In the genomic region with DNA sequence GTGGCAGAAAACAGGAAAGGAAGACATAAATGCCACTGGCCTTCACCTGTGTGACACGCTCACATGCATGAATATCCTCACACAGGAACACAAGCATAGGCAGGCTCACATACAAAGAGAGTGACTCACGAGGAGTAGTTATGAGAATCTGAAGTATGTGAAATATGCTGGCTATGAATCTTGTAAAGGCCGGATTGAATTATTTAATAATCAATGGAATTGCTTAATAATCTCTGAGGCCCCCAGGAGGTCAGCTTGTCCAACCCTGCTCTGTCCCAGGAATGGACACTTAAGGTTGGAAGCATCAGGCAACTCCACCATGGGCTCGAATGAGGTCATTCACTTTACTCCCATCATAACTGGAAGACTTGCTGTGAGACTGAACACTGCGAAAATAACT, we compare ENCODE assay signal across 15 mouse cellular contexts.
"Had no signal": no experiment of that assay in that cellular context is flagged by ENCODE, and none has a peak within 500 bp of the region (broad histone marks: within the 10 kb centered on the region; RNA-seq: fewer than 3 reads in every experiment).

No protein-coding gene starts in this region.

- DNase-seq: kidney, postnatal 25 days; layer of hippocampus, adult 9-11 months; liver, embryonic 13.5 days; lung, adult 2 months; lung, postnatal 14 days; lung, postnatal 4 days; right cerebral cortex, postnatal 25 days; thymus, adult 2 months; thymus, postnatal 14 days; thymus, postnatal 4 days had no signal

- H3K9me3 ChIP-seq: liver, embryonic 13.5 days; midbrain, embryonic 15.5 days; neural tube, embryonic 12.5 days; neural tube, embryonic 15.5 days had no signal

- H3K27me3 ChIP-seq: liver, embryonic 13.5 days; midbrain, embryonic 15.5 days; neural tube, embryonic 12.5 days; neural tube, embryonic 15.5 days had no signal

- ATAC-seq: midbrain, embryonic 15.5 days had no signal

- H3K36me3 ChIP-seq: liver, embryonic 13.5 days; midbrain, embryonic 15.5 days; neural tube, embryonic 12.5 days; neural tube, embryonic 15.5 days had no signal

- H3K4me2 ChIP-seq: liver, embryonic 13.5 days; midbrain, embryonic 11.5 days; midbrain, embryonic 15.5 days; neural tube, embryonic 12.5 days; neural tube, embryonic 15.5 days had no signal

- H3K4me3 ChIP-seq: layer of hippocampus, adult 2 months; liver, embryonic 13.5 days; midbrain, embryonic 15.5 days; neural tube, embryonic 12.5 days; neural tube, embryonic 15.5 days had no signal

- H3K27ac ChIP-seq: layer of hippocampus, adult 2 months; liver, embryonic 13.5 days; midbrain, embryonic 15.5 days; neural tube, embryonic 12.5 days; neural tube, embryonic 15.5 days had no signal

- H3K9ac ChIP-seq: liver, embryonic 13.5 days; midbrain, embryonic 15.5 days; neural tube, embryonic 12.5 days; neural tube, embryonic 15.5 days had no signal

- H3K4me1 ChIP-seq: liver, embryonic 13.5 days; neural tube, embryonic 15.5 days had no signal
